Mouse (Mus musculus) layer of hippocampus, postnatal 36 days (tissue): ENCODE data around the gene Tekt3. TPM values are rescaled to one million over a fixed set of nuclear protein-coding genes. Genes with fewer than 3 reads are reported as not detected.
A peak's percentile ranks its signal among the peaks of the same experiment; 100 is the strongest.

Source experiments
- DNase-seq, 2 experiments: peaks; one replicate each; pipeline ENCODE4 v3.0.0; 2022
- total RNA-seq, 2 experiments: library from RNA; stranded (reverse); gene quantifications; 2 replicates each; pipeline ENCODE4 v1.2.3; 2021

The Tekt3 gene
- total RNA-seq: not detected

GRCm38 (mm10) chr11:63061446-63061845, at the start of gene Tekt3:
TSS of gene Tekt3 (plus strand) at chr11:63061654.
- no peak for DNase-seq

- no peak for DNase-seq
Measured at GRCm38 (mm10) chr11:63017327-63018082, 43.9 kb upstream of the Tekt3 start.

GRCm38 (mm10) chr11:63018083-63018622, 43.3 kb upstream of the Tekt3 start:
- DNase-seq: no peak

GRCm38 (mm10) chr11:63020633-63021032, 40.8 kb upstream of the Tekt3 start:
- DNase-seq: peak; percentile 31 to 45

- no peak for DNase-seq
Measured at GRCm38 (mm10) chr11:63021141-63021806, 40.2 kb upstream of the Tekt3 start.

- no peak for DNase-seq
Measured at GRCm38 (mm10) chr11:63023461-63023860, 38.0 kb upstream of the Tekt3 start.

GRCm38 (mm10) chr11:63024136-63024535, 37.3 kb upstream of the Tekt3 start:
- no peak for DNase-seq

- DNase-seq: peak in 1 of 2 experiments; percentile 16
Measured at GRCm38 (mm10) chr11:63025476-63025875, 36.0 kb upstream of the Tekt3 start.

- DNase-seq: peak in 1 of 2 experiments; percentile 37
Measured at GRCm38 (mm10) chr11:63026651-63027141, 34.8 kb upstream of the Tekt3 start.

GRCm38 (mm10) chr11:63028131-63028530, 33.3 kb upstream of the Tekt3 start:
- no peak for DNase-seq

GRCm38 (mm10) chr11:63029148-63029714, 32.2 kb upstream of the Tekt3 start:
- DNase-seq: no peak

GRCm38 (mm10) chr11:63029721-63030120, 31.7 kb upstream of the Tekt3 start:
- DNase-seq: no peak

- no peak for DNase-seq
Measured at GRCm38 (mm10) chr11:63035420-63036211, 25.8 kb upstream of the Tekt3 start.

- DNase-seq: no peak
Measured at GRCm38 (mm10) chr11:63040002-63040661, 21.3 kb upstream of the Tekt3 start.

GRCm38 (mm10) chr11:63045771-63046170, 15.7 kb upstream of the Tekt3 start:
- no peak for DNase-seq

- DNase-seq: no peak
Measured at GRCm38 (mm10) chr11:63046380-63046779, 15.1 kb upstream of the Tekt3 start.

- DNase-seq: no peak
Measured at GRCm38 (mm10) chr11:63050362-63050932, 11.0 kb upstream of the Tekt3 start.

GRCm38 (mm10) chr11:63051041-63051440, 10.4 kb upstream of the Tekt3 start:
- DNase-seq: no peak

GRCm38 (mm10) chr11:63051996-63052395, 9.5 kb upstream of the Tekt3 start:
- DNase-seq: no peak

GRCm38 (mm10) chr11:63055596-63055995, 5.9 kb upstream of the Tekt3 start:
- no peak for DNase-seq

- DNase-seq: no peak
Measured at GRCm38 (mm10) chr11:63058375-63058952, 3.0 kb upstream of the Tekt3 start.
